Mouse (Mus musculus): ENCODE measurements at regions not wholly inside any gene's neighbourhood (a gene's known extent, or its start where the extent isn't known, plus 50 kb on each side); places are given as distances from the start of the nearest gene placed in this dataset.

DNA sequence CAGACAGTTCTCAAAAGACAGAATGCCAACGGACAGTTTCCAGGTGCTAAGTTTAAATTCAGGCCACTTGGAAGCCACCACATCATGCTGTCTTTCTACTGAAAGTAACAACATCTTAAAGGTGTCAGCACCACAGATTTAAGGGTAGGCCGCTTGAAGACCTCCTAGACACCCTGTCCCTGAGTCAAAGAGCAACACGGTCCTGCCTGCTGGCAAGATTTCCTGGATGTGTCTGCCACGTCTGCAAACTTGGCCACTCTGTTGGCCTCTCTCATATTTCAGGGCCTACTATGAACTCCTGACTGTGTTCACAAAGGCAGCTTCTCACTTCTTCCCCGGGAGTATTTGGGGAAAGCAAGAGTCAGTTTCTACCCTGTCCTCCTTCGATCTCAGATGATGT is 194.7 kb upstream of the Esrrg start:
- no peak for DNase-seq (ENCODE audit: low read depth, low spot score)

DNA sequence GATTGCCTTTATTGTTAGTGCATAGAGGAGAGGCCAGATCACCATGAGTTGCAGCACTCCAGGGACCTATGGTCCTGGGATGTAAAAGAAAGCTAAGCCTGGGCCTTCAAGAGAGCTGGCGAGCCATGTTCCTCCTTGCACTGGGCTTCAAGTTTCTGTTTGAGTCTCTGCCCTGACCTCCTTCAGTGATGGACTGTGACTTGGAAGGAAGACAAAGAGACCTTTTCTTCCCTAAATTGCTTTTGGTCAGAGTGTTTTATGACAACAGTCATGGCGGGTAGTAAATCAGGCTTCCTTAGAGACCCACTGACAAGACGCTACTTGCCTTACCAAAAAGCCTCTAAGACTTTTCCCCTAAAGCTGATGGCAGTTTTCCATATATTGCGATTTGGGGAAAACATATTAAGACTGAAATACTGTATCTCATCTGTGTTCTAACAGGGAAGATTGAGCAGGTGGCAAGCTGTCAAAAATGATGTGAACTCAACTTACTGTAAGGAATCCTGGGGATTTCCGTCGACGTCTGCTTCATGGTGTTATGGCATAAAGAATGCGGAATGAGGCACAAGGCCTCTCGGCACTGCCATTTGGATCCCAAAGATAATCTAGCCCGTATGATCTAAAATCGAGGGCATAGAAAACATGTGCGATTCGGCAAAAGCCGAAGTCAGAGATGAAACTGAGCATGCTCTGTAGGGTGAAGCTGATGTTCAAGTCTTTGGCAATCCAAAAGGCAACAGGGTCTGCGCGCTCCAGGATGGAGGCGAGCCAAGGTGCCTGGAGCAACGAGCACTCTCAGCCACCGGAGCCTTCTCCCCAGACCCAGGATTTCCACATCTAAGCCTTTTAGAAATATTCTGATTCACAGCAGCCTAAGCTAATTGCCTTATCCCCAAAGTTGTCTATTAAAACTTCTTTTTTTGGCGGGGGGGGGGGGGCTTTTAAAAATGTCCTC is 190.1 kb upstream of the Esrrg start:
- no peak for DNase-seq (ENCODE audit: low read depth, low spot score)

DNA sequence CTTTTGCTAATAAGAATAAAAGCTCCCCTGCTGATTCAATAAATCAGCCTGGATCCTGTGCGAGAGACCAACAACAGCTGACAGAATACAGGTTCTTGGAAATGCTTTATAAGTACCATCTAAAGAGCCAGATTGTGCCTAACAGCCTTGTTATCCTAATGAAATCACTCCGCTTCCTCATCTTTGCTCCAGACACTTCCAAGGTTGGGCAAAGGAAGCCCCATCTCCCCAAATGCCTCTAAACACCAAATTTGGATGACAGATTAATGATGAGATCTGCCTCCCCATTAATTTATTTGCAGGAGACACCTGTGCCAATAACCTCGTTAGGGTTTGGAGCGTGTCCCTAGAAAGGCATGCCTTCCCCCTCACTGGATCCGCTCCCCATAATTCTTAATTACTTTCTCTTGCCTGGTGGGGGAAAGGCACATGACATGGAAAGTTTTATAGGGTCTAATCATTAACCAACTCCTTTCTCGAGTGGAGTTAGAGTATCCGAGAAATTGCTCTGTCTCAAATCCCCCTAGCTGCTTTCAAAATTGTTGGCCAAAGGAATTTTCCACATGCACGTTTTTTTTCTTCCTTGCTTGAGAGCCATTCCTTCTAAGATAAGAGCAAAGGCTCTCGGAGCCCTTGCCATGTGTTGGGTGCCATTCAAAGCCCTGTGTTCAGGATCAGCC is 179.9 kb upstream of the Esrrg start:
- DNase-seq (ENCODE audit: low read depth, low spot score) = no peak

DNA sequence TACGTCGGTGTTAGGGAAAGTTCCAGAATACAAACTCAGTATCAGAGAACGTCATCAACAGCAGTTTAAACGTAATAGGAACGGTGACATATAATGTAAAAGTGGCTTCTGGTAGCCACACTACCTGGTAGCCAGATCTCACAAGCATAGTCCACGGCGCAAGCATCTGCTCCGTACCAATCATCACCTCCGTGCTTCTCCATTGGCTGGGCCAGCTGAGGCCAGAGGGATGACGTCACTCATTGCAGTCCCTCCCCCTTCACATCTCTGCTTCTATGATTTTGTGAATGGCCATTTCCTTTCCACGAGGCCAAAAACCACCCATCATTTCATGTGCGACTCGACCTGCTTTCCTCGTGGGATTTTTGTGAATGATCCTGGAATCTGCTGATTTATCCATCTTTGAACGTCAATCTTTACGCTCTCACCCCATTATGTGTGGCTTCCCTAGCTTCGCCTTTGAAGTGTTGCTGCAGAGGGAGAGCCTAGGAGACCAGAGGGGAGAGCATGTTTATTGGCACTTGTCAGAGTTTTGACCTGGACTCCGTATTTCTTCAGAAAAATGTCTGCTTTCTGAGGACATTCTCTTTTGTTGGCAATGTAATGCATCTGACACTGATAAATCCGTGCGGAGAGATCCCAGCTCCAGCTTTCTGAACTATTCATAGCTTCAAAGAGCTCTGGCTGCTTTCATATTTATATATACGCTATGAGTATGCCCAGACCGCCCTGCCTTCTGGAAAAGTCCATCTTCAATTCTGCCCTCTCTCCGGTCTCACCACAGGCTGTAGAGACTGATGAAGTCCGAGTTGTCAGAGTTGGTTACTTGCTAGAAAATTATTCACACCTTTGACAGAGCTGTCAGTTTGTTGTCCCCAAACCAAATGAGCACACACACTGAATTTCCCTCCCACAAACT is 174.6 kb upstream of the Esrrg start:
- DNase-seq (ENCODE audit: low read depth, low spot score) = no peak

DNA sequence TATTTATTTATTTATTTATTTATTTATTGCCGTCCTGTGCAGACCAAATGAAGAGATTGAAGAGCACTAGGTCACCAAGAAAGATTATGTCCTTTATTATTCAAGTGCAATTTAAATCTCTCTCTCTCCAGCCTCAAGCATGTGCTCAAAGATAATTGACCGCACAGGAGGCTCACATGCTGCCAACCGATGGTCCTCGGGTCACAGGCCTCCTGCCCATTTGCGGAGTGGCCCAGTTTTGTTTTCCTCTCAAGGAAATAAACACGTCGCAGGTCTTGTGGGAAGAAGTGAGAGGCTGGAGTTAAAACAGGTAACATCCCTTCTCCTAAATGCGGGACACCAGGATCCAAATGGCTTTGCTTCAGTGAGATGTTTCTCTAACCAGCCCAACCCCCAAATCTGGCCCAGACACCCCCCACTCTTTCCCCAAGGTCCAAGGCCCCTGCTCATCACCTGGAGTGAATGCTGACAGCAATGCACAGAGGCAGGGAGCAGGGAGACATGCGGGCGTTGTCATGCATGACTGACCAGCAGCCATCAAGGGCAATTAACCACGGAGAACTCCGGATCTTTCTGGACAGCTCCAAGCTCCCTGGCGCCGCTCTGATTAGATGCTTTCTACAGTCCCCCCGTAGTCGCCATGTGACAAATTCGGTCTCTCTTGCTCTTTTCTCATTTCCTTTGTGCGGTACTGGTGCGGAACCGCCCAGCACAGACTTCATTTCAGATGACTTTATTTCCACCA is 169.2 kb upstream of the Esrrg start:
- DNase-seq (ENCODE audit: low read depth, low spot score) = peak; percentile 51

DNA sequence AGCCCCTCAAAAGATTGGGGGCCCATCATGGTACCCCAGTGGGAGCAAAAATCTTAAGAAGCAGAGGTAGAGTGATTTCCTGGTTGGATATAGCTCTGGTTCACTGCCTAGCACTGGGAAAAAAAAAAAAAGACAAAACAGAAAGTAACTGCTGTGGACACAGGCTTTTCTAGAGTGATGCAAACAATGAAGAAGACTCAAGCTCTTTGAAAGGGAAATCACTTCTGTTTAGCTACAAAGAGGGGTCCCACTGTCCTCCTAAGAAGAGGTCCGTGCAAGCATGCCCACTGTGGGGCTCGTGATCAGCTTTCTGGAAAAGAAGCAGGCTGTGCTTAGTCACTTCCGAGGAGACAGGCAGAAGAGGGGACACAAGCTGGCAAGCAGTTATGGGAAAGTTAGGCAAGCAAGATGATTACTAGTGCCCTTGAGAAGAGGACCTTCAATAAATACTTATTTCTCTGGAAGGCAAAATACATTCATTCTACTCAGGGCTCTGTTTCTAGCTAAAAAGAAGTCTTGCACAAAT is 166.9 kb upstream of the Esrrg start:
- peak; percentile 59 for DNase-seq (ENCODE audit: low read depth, low spot score)

DNA sequence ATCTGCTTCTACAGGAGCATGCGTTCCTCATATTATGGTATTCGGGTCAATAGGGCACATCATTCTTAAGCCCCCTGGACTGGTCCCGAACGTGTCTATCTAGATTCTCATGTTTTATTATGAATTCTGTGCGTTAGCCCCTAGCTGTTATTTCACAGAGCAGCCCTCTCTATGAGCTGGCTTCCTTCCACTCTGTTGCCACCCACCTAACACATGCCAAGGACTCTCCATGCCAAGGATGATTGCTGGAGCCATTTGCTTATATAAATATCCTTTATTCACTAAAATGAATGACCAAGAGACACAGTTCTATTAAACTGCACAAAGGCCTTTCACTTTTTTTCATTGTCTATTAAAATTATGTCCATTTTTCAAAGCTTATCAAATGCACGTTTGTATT is 162.1 kb upstream of the Esrrg start:
- DNase-seq (ENCODE audit: low read depth, low spot score) = no peak

DNA sequence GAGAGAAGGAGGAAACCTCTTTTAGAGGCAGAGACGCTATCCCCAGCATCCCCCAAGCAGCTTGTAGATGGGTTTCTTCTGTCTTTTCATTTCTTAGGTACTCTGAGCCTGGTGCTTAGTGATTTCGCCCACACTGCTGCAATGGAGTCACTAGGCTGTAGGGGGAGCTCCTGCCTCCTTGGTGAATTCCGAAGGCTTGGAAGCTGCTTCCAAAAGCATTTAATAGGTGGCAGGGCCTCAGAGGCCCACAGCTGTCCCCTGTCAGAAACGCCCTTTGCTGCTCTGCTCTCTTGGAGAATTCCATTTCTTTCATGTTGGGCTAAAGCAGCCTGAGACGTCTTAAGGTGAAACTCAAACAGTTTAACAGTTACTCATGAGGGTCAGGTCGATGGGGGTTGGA is 160.4 kb upstream of the Esrrg start:
- DNase-seq (ENCODE audit: low read depth, low spot score) = peak; percentile 80

DNA sequence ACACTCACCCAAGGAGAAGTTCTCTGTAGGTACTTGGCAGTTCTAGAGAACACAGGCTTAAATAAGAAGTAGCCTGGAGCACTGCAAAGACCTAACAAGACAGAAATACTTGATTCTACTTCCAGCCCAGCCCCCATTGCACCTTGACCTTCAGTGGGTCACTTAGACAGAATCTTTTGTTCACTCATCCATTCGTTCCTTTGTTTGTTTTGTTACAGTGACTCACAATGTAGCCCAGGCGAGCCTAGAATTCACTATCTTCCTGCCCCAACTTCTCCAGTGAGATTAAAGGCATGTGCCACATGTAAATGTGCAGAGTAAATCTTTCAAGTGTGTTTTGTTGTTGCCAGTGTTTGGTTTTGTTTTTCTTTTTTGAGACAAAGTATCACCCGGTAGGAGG is 158.5 kb upstream of the Esrrg start:
- peak; percentile 63 for DNase-seq (ENCODE audit: low read depth, low spot score)

DNA sequence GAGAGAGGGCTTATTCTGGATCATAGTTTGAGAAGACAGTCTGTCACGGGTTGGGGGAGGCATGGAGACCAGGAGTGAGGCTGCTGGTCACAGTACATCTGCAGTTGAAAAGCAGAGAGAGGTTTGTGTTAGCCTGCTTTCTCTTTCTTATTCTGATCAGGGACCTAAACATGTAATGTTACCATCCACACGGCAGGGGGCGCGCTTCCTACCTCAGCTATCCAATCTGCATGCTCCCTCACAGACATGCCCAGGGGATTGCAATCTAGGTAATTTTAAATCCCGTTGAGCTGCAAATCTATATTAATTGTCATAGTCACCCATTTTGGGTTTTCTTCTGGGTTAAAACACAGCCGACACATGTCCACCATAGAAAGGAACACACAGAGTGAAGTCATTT is 156.4 kb upstream of the Esrrg start:
- DNase-seq (ENCODE audit: low read depth, low spot score) = peak; percentile 87

DNA sequence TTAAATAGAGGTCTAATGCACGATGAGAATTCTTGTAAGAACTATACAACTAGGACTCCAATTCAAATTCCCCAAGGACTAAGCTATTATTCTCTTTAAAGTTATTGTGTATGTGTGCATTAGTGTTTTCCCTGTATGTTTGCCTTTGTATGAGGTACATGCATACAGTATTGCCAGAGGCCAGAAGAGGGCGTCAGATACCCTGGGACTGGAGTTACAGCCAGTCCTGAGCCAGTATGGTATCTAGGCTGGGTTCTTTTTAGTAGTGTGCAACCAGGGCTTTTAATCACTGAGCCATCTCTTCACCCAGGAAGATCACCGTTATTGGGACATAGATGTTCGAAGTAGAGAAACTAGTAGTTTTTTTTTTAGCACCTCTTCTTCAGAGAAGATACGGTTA is 154.2 kb upstream of the Esrrg start:
- peak; percentile 57 for DNase-seq (ENCODE audit: low read depth, low spot score)

DNA sequence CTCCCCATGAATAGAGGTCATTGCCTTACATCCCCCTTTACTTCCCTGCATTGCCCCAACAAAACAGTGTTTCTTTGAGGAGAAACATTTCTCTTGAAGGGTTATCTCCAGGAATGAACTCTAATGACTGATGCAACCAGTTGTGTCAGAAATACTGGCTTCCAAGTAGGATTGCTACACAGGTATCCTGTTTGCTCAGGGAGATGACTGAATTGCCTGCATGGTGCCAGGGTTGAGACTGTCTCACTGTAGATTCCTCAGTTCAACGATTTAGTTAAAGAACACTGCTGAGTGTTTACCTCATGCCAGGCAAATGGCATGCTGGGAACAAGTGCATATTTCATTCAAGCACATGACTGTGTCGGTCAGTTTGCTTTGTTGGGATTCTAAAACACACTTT is 123.8 kb upstream of the Esrrg start:
- DNase-seq (ENCODE audit: low read depth, low spot score) = no peak

DNA sequence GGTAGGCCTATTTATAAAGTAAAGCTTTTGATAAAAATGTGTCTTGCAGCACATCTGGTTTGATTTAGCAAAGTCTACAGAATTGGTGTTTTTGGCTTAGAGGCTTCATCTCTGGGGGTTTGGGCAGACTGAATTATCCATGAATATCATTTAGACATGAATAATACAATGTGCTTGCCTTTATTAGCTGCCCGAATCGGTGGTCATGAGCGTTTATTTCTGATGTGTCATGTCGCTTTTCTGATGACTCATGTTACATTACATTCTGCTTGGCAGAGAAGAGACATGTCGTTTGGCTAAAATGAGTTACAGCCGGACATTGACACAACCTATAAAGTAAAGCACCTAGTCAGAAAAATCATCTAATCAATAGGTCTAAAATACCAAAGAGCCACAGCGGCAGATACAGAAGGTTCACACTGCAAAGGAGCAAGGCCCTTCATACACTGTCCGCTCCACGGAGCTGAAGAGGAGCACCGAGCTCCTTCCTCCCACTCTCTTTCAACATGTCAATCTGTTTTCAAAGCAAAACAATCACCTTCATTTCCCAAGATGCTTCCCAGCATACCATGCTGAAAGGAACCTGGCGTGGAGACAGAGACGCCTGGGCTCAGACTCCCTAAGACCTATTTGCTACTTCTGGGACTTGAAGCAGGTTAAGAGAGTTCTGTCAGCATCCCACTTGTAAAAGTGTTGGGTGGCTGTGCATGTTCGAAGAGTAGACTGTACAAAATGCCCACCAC is 120.5 kb upstream of the Esrrg start:
- DNase-seq (ENCODE audit: low read depth, low spot score) = no peak

DNA sequence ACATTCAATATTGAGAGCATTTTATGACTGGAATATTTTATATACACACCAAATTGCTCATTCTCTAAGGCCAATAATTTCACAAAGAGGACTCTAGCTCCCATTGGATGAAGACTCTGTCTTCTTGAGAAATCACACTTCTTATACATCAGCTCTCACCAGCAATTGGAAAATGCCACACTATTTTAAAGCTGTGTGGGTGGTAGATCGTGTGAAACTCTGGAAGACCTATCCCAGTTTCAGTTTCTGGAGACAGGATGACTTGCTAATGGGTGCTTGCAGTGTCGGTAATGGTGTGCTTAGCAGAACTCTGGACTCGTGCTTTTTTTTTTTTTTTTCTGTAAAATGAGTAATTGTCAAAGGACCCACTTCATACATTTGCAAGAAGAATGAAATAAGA is 119.1 kb upstream of the Esrrg start:
- no peak for DNase-seq (ENCODE audit: low read depth, low spot score)

DNA sequence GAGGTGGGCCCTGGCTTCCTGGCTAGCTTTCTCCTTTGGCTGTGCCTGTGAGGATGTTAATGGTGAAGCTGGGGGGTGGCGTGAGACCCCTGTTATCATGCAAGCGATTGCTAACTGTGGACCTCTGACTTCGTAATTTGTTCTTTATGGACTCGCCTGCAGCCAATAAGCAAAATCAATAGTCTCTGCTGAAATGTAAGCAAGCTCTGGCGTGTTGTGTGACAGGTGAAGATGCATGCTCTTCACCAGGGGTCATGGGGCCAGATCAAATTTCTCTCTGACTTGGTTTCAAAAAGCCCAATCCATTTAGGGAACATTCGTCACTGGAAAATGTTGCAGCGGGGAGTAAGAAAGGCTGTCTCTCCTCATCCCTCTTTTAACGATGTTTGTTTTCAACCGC is 103.2 kb upstream of the Esrrg start:
- DNase-seq (ENCODE audit: low read depth, low spot score) = no peak

DNA sequence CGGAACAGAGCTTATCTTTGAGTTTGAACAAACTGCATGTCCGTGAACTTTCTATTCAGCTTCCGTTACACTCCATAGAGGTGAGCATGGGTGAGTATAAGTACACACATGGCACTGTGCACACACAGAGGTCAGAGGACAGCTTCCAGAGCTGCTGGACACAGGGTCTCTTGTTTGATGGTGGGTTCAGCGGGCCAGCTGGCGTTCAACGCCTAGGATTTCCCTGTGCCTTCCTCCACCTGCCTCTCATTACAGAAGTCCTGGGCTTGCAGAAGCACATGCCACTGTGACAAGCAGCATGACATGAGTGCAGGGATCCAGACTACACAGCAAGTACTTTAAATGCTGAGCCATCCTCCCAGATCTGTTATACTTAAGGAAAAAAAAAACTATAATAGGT is 101.4 kb upstream of the Esrrg start:
- DNase-seq (ENCODE audit: low read depth, low spot score) = no peak

DNA sequence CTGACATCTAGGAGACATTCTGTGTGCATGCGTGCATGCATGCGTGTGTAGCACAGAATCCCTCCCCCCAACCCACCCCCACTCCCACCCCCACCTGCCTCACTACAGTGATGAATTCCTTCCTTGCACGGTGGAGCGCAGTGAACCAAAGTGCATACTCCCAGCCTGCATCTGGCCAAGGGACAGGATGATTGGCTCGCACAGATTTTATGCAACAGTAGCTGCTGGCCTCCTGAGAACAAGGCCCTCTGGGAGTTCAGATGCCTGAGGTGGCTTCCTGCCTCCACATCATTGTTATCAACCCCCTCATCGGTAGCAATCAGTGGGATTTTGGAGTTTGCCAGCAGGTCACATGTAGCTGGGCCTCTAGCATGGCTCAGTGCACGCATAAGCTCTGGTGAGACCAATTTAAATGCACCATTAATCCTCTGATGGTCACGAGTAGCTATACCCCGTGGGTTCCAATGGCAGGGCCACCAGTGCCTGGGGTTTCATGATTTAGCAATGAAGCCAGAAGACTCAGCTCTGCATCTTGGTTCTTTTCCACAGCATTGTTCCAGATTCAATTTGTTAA is 77.2 kb upstream of the Esrrg start:
- DNase-seq (ENCODE audit: low read depth, low spot score) = no peak

DNA sequence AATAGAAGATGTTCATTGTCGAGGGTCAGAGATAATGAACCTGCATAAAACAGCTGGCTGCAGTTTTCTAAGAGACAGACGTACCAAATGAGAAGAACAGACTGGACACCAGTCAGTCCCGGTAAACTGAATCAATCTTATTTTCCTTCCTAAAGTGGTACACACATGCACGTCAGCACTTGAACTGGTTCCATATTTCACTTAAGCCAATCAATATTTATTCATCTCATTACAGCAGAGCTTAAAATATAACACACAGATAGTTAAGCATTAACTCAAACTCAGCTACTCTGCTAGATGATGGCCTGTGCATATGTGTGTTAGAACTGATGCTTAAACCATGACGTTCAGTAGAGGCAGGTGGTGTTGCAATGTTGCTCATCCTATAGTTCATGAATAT is 72.3 kb upstream of the Esrrg start:
- no peak for DNase-seq (ENCODE audit: low read depth, low spot score)

DNA sequence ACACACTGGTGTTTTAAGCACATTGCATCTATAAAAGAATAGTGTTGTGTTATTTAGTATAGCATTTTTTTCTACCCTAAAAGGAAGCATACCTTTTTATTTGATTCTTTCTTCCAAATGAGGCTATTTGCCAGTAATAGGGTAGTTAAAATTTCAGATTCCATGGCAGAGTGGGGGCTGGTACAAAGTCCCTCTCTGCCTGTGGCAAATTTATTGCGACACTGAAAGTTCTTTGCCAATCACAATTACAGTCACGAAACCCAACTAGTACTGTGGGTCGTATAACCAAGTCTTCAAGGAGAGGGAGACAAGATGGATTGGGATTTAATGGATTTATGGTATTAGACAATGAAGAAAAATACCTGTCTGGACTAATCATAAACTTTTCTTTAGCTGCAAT is 51.9 kb upstream of the Esrrg start:
- DNase-seq (ENCODE audit: low read depth, low spot score) = no peak
